Mouse (Mus musculus): ENCODE measurements at regions not wholly inside any gene's neighbourhood (a gene's known extent, or its start where the extent isn't known, plus 50 kb on each side); places are given as distances from the start of the nearest gene placed in this dataset.

GRCm38 (mm10) chr1:13751381-13751780 is 2337.5 kb downstream of the A830018L16Rik start:
- H3K4me3 ChIP-seq (ENCODE audit: control insufficient read depth, low read depth, low read length), result no peak overlapping the region
- H3K36me3 ChIP-seq (ENCODE audit: control insufficient read depth, insufficient read depth, low read length), result no peaks in the 10 kb centered on the region
- H3K27ac ChIP-seq (ENCODE audit: control insufficient read depth, insufficient read depth, low read depth, low read length), result no peak overlapping the region
- no peaks in the 10 kb centered on the region for H3K4me1 ChIP-seq (ENCODE audit: control insufficient read depth, insufficient read depth, low read length)
- no peak for TF ChIP-seq POLR2A (IDR thresholded peaks at IDR 0.05; ENCODE audit: control insufficient read depth, low read depth, low read length)
- no peak for TF ChIP-seq CTCF (IDR thresholded peaks at IDR 0.05; ENCODE audit: control insufficient read depth, insufficient read depth, insufficient replicate concordance, low read depth, low read length)
- no peaks in the 10 kb centered on the region for H3K27me3 ChIP-seq (ENCODE audit: control insufficient read depth, insufficient read depth, low read length)

Data from testis, adult 2 months (tissue).